Mouse (Mus musculus) embryonic facial prominence, embryonic 12.5 days (tissue): ENCODE measurements at regions not wholly inside any gene's neighbourhood (a gene's known extent, or its start where the extent isn't known, plus 50 kb on each side); places are given as distances from the start of the nearest gene placed in this dataset.

ENCODE experiments used
- ATAC-seq: fragments of 200-750 bp; cut with Nextera tagmentation; 2 replicates; pipeline ENCODE4 v1.8.0; 2017; ENCODE audit not compliant: insufficient number of reproducible peaks, insufficient read depth, low FRiP score, low TSS enrichment
- H3K27ac ChIP-seq: fragments of 300-500 bp; sonication (generic); 2 replicates; pipeline ENCODE4 v1.5.1; 2016; ENCODE audit warnings: mild to moderate bottlenecking
- H3K27me3 ChIP-seq: fragments of 300-500 bp; sonication (generic); 2 replicates; pipeline ENCODE4 v1.6.1; 2016; ENCODE audit warnings: mild to moderate bottlenecking, moderate library complexity
- H3K36me3 ChIP-seq: fragments of 300-500 bp; sonication (generic); 2 replicates; pipeline ENCODE4 v1.6.1; 2016; ENCODE audit warnings: mild to moderate bottlenecking
- H3K4me1 ChIP-seq: fragments of 300-500 bp; sonication (generic); 2 replicates; pipeline ENCODE4 v1.6.1; 2016
- H3K4me2 ChIP-seq: fragments of 300-500 bp; sonication (generic); replicated peaks from 2 replicates; pipeline ENCODE4 v1.6.1; 2016; ENCODE audit warnings: mild to moderate bottlenecking, moderate library complexity
- H3K4me3 ChIP-seq: fragments of 300-500 bp; sonication (generic); 2 replicates; pipeline ENCODE4 v1.5.1; 2016; ENCODE audit warnings: mild to moderate bottlenecking
- H3K9ac ChIP-seq: fragments of 300-500 bp; sonication (generic); 2 replicates; pipeline ENCODE4 v1.6.1; 2016; ENCODE audit warnings: mild to moderate bottlenecking, moderate library complexity
- H3K9me3 ChIP-seq: fragments of 300-500 bp; sonication (generic); 2 replicates; pipeline ENCODE4 v1.6.1; 2016; ENCODE audit warnings: mild to moderate bottlenecking, moderate library complexity
- WGBS: fragments of 180-500 bp; shearing (Covaris S2); methylation state at CpG from one replicate; pipeline ENCODE4 v1.1.7; 2016; 5-methylcytosine and 5-hydroxymethylcytosine counted together

DNA sequence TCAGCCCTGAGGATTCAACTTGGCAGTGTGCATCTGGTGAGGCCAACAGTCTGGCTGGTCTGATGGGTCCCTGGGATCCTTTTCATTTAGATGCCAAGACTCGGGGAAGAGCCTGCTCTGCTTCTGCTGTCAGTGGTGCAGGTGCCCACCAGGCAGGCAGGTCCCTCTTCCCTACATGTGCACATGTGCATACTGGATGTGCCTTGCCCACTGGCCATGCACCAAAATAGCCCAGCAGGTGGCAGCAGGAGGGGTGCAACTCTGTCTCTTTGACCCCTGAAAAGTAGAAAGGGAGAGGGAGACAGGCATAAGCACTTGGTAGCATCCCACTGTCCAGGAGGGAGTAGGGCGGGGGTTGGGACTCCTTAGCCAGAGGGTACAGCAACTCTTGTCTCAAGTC is 116.2 kb upstream of the Bank1 start:
- Histone ChIP-seq H3K9me3 (no peaks in the 10 kb centered on the region), H3K9ac (no peak overlapping the region), H3K4me2 (no peak overlapping the region), H3K36me3 (no peaks in the 10 kb centered on the region), H3K27me3 (no peaks in the 10 kb centered on the region), H3K27ac (no peak overlapping the region), H3K4me1 (no peaks in the 10 kb centered on the region), H3K4me3 (no peak overlapping the region)
- 88% methylated on average over 2 of the region's 2 CpGs for WGBS
- no peak for ATAC-seq

- Histone ChIP-seq H3K4me2 (no peak overlapping the region), H3K27me3 (no peaks in the 10 kb centered on the region), H3K9ac (no peak overlapping the region), H3K4me3 (no peak overlapping the region), H3K36me3 (no peaks in the 10 kb centered on the region), H3K4me1 (no peaks in the 10 kb centered on the region), H3K9me3 (no peaks in the 10 kb centered on the region), H3K27ac (no peak overlapping the region)
- no peak for ATAC-seq
- 50% methylated on average over 7 of the region's 7 CpGs for WGBS
Measured at GRCm38 (mm10) chr3:136439907-136440645, 114.2 kb upstream of the Bank1 start.

GRCm38 (mm10) chr3:136439350-136439749 is 113.5 kb upstream of the Bank1 start:
- H3K4me3 ChIP-seq, result no peak overlapping the region
- WGBS, result 78% methylated on average over 5 of the region's 5 CpGs
- no peak overlapping the region for H3K27ac ChIP-seq
- H3K27me3 ChIP-seq, result no peaks in the 10 kb centered on the region
- no peak overlapping the region for H3K9ac ChIP-seq
- H3K36me3 ChIP-seq, result no peaks in the 10 kb centered on the region
- no peaks in the 10 kb centered on the region for H3K9me3 ChIP-seq
- H3K4me2 ChIP-seq, result no peak overlapping the region
- ATAC-seq, result no peak
- H3K4me1 ChIP-seq, result no peaks in the 10 kb centered on the region

DNA sequence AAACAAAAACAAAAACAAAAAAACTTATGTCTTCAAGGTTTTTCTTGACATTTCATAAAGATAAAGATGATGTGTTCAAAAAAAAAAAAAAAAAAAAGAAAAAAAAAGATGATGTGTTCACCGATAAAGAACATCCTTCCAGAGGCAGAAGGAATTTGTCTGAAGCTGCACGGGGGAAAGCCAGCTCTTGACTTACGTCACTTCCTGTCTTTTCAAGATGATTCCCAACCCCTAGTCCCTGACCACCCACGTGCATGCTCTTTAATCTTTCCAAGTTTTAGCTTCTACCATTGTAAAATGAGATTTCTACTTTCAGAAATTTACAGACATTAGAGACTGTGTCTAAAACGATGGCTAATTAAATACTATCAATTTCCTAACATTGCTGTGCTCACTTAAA is 108.5 kb upstream of the Bank1 start:
- no peak overlapping the region for H3K4me3 ChIP-seq
- no peak for ATAC-seq
- H3K27ac ChIP-seq, result no peak overlapping the region
- no peaks in the 10 kb centered on the region for H3K9me3 ChIP-seq
- no peak overlapping the region for H3K4me2 ChIP-seq
- no peaks in the 10 kb centered on the region for H3K27me3 ChIP-seq
- H3K36me3 ChIP-seq, result no peaks in the 10 kb centered on the region
- H3K4me1 ChIP-seq, result no peaks in the 10 kb centered on the region
- no peak overlapping the region for H3K9ac ChIP-seq
- 48% methylated on average over 5 of the region's 5 CpGs for WGBS

GRCm38 (mm10) chr3:136432072-136432471 is 106.2 kb upstream of the Bank1 start:
- no peaks in the 10 kb centered on the region for H3K9me3 ChIP-seq
- no peak overlapping the region for H3K4me2 ChIP-seq
- ATAC-seq, result no peak
- no peak overlapping the region for H3K9ac ChIP-seq
- no peak overlapping the region for H3K4me3 ChIP-seq
- no peaks in the 10 kb centered on the region for H3K4me1 ChIP-seq
- H3K27me3 ChIP-seq, result no peaks in the 10 kb centered on the region
- no peaks in the 10 kb centered on the region for H3K36me3 ChIP-seq
- H3K27ac ChIP-seq, result no peak overlapping the region
- 87% methylated on average over 3 of the region's 3 CpGs for WGBS

DNA sequence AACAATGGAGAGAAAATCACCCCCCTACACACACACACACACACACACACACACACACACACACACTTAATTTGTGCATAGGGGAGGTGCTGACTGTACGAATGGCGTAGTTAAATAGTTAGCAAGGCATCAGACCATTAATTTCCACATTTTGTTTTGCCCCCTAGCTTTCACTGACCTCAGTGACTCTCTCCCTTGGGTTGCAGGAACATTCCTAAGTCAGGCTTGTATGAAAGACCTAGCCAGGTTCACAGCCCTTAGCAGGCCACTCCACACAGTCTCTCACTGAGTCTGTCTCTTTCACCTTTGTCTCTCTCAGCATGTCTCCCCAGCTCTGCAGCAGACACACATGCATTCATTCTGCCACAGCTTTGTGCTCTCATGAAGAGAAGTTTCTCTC is 101.6 kb upstream of the Bank1 start:
- WGBS, result 84% methylated on average over 2 of the region's 2 CpGs

GRCm38 (mm10) chr3:136426539-136427194 is 100.8 kb upstream of the Bank1 start:
- H3K4me1 ChIP-seq, result no peaks in the 10 kb centered on the region
- H3K4me3 ChIP-seq, result no peak overlapping the region
- H3K27me3 ChIP-seq, result no peaks in the 10 kb centered on the region
- no peak overlapping the region for H3K27ac ChIP-seq
- no peak for ATAC-seq
- 70% methylated on average over 8 of the region's 8 CpGs for WGBS
- H3K4me2 ChIP-seq, result no peak overlapping the region
- no peaks in the 10 kb centered on the region for H3K36me3 ChIP-seq
- no peaks in the 10 kb centered on the region for H3K9me3 ChIP-seq
- H3K9ac ChIP-seq, result no peak overlapping the region

More for the DNA sequence above, 101.6 kb upstream of the Bank1 start:
- no peak overlapping the region for H3K9ac ChIP-seq
- H3K27me3 ChIP-seq, result no peaks in the 10 kb centered on the region
- no peaks in the 10 kb centered on the region for H3K36me3 ChIP-seq
- ATAC-seq, result no peak
- no peaks in the 10 kb centered on the region for H3K4me1 ChIP-seq
- no peak overlapping the region for H3K27ac ChIP-seq
- H3K4me2 ChIP-seq, result no peak overlapping the region
- no peaks in the 10 kb centered on the region for H3K9me3 ChIP-seq
- no peak overlapping the region for H3K4me3 ChIP-seq

GRCm38 (mm10) chr3:136421969-136422614 is 96.2 kb upstream of the Bank1 start:
- WGBS, result 90% methylated on average over 10 of the region's 10 CpGs
- H3K9me3 ChIP-seq, result no peaks in the 10 kb centered on the region

DNA sequence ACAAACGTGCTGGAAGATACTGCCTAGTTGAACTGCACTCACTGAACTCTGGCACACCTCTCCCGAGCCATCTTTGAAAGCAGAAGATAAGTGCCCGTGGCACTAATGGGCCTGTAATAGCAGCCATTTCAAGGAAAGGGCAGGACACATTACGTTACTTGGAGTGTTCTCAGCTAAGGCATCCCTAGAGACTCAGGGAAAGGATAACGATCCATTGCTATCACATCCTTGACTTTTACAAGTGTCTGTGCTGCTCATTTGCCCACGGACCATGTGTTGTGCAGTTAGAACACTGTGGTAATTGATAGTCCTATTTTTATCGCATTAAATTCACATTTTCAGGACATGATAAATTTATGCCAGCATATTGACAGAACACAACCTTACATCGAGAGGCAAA is 79.7 kb upstream of the Bank1 start:
- H3K9ac ChIP-seq, result no peak overlapping the region
- H3K9me3 ChIP-seq, result no peaks in the 10 kb centered on the region
- H3K27ac ChIP-seq, result no peak overlapping the region
- no peak overlapping the region for H3K4me2 ChIP-seq
- no peaks in the 10 kb centered on the region for H3K4me1 ChIP-seq
- no peaks in the 10 kb centered on the region for H3K27me3 ChIP-seq
- no peak overlapping the region for H3K4me3 ChIP-seq
- no peak for ATAC-seq
- 67% methylated on average over 8 of the region's 8 CpGs for WGBS
- H3K36me3 ChIP-seq, result no peaks in the 10 kb centered on the region

More at GRCm38 (mm10) chr3:136421969-136422614, 96.2 kb upstream of the Bank1 start:
- no peak overlapping the region for H3K9ac ChIP-seq
- no peak overlapping the region for H3K27ac ChIP-seq
- no peak overlapping the region for H3K4me2 ChIP-seq
- H3K27me3 ChIP-seq, result no peaks in the 10 kb centered on the region
- H3K4me3 ChIP-seq, result no peak overlapping the region
- H3K4me1 ChIP-seq, result no peaks in the 10 kb centered on the region
- ATAC-seq, result no peak
- no peaks in the 10 kb centered on the region for H3K36me3 ChIP-seq

- 81% methylated on average over 4 of the region's 4 CpGs for WGBS
- Histone ChIP-seq H3K27ac (no peak overlapping the region), H3K36me3 (no peaks in the 10 kb centered on the region), H3K27me3 (no peaks in the 10 kb centered on the region), H3K9ac (no peak overlapping the region), H3K4me3 (no peak overlapping the region), H3K4me2 (no peak overlapping the region), H3K9me3 (no peaks in the 10 kb centered on the region), H3K4me1 (no peaks in the 10 kb centered on the region)
- ATAC-seq, result no peak
Measured at GRCm38 (mm10) chr3:136383282-136383681, 57.4 kb upstream of the Bank1 start.

- no peak for ATAC-seq
- no peaks in the 10 kb centered on the region for H3K36me3 ChIP-seq
- H3K27ac ChIP-seq, result no peak overlapping the region
- no peaks in the 10 kb centered on the region for H3K27me3 ChIP-seq
- H3K4me1 ChIP-seq, result no peaks in the 10 kb centered on the region
- H3K4me2 ChIP-seq, result no peak overlapping the region
- H3K4me3 ChIP-seq, result no peak overlapping the region
- no peak overlapping the region for H3K9ac ChIP-seq
- H3K9me3 ChIP-seq, result no peaks in the 10 kb centered on the region
- WGBS, result 63% methylated on average over 7 of the region's 7 CpGs
Measured at GRCm38 (mm10) chr3:136380644-136381043, 54.8 kb upstream of the Bank1 start.
